Mouse (Mus musculus): ENCODE measurements around the gene Aspscr1. TPM values are rescaled to one million over a fixed set of nuclear protein-coding genes. Genes with fewer than 3 reads are reported as not detected.
A peak's percentile ranks its signal among the peaks of the same experiment; 100 is the strongest.

Aspscr1 gene
- polyA plus RNA-seq, 1 experiment from 2014 or later: 123 TPM

DNA sequence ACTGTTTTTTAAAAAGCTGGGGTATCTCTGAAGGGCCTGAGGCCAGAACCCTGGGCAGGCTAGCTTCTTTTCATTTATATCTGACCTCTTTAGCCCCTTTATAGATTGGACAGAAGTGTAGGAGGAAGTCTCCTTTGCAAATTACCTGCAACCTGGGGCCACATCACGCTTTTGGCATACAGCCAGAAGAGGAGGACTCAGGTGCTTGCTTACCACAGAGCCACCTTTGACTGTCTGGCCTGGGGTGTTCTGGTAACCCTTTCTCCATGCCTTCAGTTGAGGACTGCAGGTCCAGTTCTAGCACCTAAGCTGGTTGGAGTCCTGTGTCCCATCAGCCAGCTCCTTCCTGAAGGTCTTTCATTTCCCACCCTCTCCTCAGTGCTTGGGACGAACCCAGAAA lies 36.8 kb downstream of the Aspscr1 start:
- no peaks in the 10 kb centered on the region for H3K27me3 ChIP-seq
- peaks cover 62% of the 10 kb centered on the region for H3K4me1 ChIP-seq
- no peak overlapping the region for H3K4me2 ChIP-seq
- H3K36me3 ChIP-seq: peaks cover 25% of the 10 kb centered on the region
- H3K9ac ChIP-seq: no peak overlapping the region
- H3K4me3 ChIP-seq: no peak overlapping the region
- H3K27ac ChIP-seq: no peak overlapping the region; the same call in 1 of the 2 replicates
- ATAC-seq (ENCODE audit: insufficient number of reproducible peaks, insufficient read depth, low FRiP score, low TSS enrichment, low read depth): no peak
- no peaks in the 10 kb centered on the region for H3K9me3 ChIP-seq
- WGBS: 60% methylated on average over 2 of the region's 2 CpGs

DNA sequence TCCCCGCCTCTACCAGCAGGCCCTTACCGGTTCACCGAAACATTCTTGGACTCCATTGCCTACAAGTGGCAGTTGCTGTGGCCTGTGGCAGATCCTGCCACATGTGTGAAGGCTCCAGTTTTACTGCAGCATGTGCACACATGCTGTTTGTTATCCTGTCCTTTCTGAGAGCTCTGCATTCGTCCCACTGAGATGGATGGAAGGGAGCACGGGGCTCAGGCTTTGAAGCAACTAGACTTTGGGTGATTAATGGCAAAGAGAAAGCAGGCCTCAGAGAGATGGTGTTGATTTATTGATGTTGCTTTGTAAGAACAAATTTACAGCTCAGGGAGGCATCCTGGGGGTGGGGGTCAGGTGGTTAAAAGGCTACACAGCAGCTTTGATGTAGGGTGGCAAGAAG lies 37.9 kb downstream of the Aspscr1 start:
- no peak overlapping the region for H3K9ac ChIP-seq
- no peaks in the 10 kb centered on the region for H3K9me3 ChIP-seq
- peaks cover 31% of the 10 kb centered on the region for H3K36me3 ChIP-seq
- H3K4me2 ChIP-seq: no peak overlapping the region
- peaks cover 57% of the 10 kb centered on the region for H3K4me1 ChIP-seq
- 82% methylated on average over 5 of the region's 5 CpGs for WGBS
- no peaks in the 10 kb centered on the region for H3K27me3 ChIP-seq
- ATAC-seq (ENCODE audit: insufficient number of reproducible peaks, insufficient read depth, low FRiP score, low TSS enrichment, low read depth): no peak
- peak overlapping the region; percentile 18; the same call in 1 of the 2 replicates for H3K27ac ChIP-seq
- H3K4me3 ChIP-seq: no peak overlapping the region

DNA sequence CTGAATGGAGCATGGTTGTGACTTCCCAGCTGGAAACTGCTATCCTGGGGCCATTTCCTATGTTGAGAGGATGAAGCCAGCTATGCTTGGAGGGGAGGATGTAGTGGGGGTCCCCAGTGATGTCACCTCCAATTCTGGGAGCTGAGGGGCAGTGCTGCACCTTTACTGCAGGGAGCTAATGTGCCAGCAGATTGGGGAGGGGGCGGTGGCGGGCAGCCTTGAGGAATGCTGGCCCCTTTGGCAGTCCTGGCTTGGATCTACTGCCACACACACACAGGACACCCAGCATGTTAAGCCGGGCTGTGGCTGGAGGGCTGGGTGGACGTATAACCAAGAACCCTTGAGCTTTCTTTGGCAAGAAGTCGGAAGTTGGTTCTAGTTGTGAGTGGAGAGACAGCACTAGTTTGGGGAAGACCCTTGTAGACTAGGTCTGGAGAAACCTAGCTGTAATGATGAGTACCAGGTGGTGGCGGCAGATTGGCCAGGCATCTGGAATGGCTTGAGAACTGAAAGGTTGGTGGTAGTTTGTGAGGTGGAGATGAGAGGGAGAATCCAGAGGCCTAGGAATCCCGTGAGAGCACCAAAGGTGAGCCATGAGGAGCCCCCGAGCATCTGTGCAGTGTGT lies 39.3 kb downstream of the Aspscr1 start:
- WGBS: 57% methylated on average over 8 of the region's 8 CpGs
- H3K9ac ChIP-seq: no peak overlapping the region

DNA sequence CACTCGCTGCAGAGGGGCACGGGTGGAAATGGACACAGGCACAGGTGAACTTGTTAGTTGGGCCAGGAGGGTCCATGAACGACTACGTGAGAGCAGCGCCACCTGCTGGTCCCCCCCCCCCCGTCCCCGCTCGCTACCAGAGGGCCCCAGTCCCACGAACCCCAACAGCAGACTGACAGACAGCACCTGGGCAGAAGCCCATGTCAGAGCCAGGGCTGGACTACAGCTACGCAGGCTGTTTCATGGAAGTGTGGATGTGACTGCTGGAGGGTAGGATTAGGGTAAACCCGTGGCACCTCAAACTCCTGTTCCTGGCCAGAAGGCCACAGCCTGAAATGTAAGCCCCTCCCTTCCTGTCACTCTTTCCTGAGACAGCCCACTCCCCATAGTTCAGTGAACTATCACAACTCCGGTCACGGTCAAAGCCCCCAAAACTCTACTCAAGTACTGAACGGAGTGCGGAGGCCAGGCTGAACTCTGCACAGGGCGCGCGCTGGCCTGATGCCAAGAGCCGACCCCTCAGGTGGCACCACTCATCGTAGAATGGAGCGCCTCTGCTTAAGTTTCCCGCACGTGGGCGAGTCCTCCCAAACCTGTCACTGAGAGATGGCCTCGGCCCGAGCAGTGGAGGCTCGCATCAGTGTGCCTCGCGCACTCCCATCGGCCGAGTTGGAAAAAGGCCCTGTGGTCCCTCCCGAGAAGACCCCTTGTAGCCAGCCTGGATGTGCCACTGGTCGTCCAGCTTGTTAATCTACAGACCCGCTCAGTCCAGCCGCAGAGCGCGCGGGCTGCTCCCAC lies 40.2 kb downstream of the Aspscr1 start:
- Histone ChIP-seq H3K4me1 (peaks cover 36% of the 10 kb centered on the region), H3K27me3 (no peaks in the 10 kb centered on the region), H3K4me2 (peak overlapping the region; percentile 98), H3K9me3 (no peaks in the 10 kb centered on the region), H3K9ac (peak overlapping the region; percentile 77), H3K27ac (peak overlapping the region; percentile 83), H3K4me3 (peak overlapping the region; percentile 68), H3K36me3 (peaks cover 54% of the 10 kb centered on the region)
- ATAC-seq (ENCODE audit: insufficient number of reproducible peaks, insufficient read depth, low FRiP score, low TSS enrichment, low read depth): peak; percentile 26
- WGBS: under 1% methylated on average over 38 of the region's 38 CpGs

More for the DNA sequence above, 39.3 kb downstream of the Aspscr1 start:
- Histone ChIP-seq H3K27me3 (no peaks in the 10 kb centered on the region), H3K4me2 (peak overlapping the region; percentile 98), H3K4me3 (peak overlapping the region; percentile 68; the same call in 1 of the 2 replicates), H3K9me3 (no peaks in the 10 kb centered on the region), H3K36me3 (peaks cover 45% of the 10 kb centered on the region), H3K4me1 (peaks cover 43% of the 10 kb centered on the region), H3K27ac (no peak overlapping the region)
- no peak for ATAC-seq (ENCODE audit: insufficient number of reproducible peaks, insufficient read depth, low FRiP score, low TSS enrichment, low read depth)

DNA sequence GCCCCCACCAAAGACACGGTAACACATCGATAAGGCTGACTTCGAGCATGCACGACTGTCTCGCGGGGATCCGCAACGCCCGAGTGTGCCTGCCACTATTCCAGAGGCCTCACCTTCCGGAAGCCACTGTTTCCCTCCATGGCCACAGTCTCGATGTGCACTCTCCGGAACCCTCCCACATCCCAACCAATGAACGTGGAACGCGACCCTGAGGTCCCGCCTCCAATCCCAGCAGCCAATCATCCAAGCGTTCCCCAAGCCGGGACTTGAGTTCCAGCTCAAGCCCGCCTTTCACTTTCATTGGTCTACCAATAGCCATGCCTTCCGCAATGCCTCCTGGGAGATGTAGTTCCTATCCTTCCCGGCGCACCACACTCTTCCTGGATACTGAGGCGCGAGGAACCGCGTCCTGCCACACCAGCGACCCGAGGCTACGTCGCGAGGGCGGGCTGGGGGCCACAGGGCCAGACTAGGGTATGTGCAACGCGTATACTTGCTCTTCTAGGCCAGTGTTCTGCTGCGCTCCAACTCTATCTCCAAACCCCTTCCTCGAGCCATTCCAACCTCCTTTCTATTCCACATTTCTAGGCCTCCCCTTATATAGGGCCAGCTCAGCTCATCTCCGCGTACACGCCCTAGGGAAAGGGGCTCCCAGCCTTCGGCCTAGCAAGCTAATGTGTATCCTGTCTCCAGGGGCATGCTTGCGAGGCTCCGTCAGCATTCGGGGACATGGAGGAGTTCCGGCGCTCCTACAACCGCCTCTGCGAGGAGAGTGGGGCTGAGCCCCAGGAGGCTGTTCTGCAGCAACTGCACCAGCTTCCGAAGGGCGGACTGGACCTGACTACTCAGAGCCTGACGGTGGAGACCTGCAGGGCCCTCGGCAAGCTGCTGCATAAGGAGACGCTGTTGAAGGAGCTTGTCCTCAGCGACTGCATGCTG lies 41.1 kb downstream of the Aspscr1 start, which contains the start of the genes Cenpx and Lrrc45:
Cenpx (minus strand) TSS at position 159 of the 939 bp plus-strand sequence.
Lrrc45 (plus strand) TSS at position 346 of the 939 bp plus-strand sequence.
- peaks cover 62% of the 10 kb centered on the region for H3K36me3 ChIP-seq
- H3K27me3 ChIP-seq: no peaks in the 10 kb centered on the region
- H3K27ac ChIP-seq: peak within 1 kb of the TSS; percentile 83
- ATAC-seq (ENCODE audit: insufficient number of reproducible peaks, insufficient read depth, low FRiP score, low TSS enrichment, low read depth): peak; percentile 94
- peaks cover 27% of the 10 kb centered on the region for H3K4me1 ChIP-seq
- WGBS: 3% methylated on average over 53 of the region's 53 CpGs
- H3K4me3 ChIP-seq: peak within 1 kb of the TSS; percentile 68
- H3K4me2 ChIP-seq: peak within 1 kb of the TSS; percentile 98
- H3K9me3 ChIP-seq: no peaks in the 10 kb centered on the region
- H3K9ac ChIP-seq: peak within 1 kb of the TSS; percentile 77

DNA sequence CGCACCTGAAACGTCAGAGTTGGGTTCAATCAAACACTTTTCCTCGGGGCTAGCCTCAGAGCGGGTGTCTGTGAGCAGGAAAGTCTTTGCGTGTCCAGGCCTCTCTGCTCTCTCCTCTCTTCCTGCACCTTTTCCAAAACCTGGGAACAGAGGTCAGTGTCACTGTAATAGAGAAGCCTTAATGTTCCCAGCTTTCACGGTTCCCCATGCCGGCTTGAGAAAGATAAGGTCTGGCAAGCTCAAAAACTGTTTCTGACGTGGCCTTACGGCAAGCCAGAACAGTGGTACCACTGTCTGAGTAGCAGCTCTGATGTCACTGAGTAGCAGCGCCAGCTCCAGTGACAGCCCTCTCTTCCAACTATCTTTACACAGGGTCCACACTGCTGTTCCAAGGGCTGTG lies 41.8 kb downstream of the Aspscr1 start:
- WGBS: 45% methylated on average over 10 of the region's 10 CpGs
- H3K9ac ChIP-seq: peak overlapping the region; percentile 76
- no peaks in the 10 kb centered on the region for H3K9me3 ChIP-seq
- H3K4me1 ChIP-seq: peaks cover 24% of the 10 kb centered on the region
- no peaks in the 10 kb centered on the region for H3K27me3 ChIP-seq
- H3K4me3 ChIP-seq: peak overlapping the region; percentile 68
- peaks cover 63% of the 10 kb centered on the region for H3K36me3 ChIP-seq
- H3K4me2 ChIP-seq: peak overlapping the region; percentile 98
- H3K27ac ChIP-seq: no peak overlapping the region
- ATAC-seq (ENCODE audit: insufficient number of reproducible peaks, insufficient read depth, low FRiP score, low TSS enrichment, low read depth): no peak

DNA sequence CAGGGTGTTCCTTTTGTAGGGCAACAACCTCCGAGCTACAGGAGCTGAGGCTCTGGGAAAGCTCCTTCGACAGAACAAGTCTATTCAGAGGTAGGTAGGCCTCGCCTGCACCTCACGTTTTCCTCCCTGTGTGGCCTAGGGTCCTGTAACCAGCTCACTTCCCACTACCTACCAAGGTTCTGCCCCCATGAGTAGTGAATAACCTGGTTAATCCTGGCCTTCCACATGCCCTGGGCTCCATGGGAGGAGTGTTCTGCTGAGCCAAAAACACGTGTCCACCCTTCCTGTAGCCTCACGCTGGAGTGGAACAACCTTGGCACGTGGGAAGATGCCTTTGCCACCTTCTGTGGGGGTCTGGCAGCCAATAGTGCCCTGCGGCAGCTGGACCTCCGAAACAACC lies 42.4 kb downstream of the Aspscr1 start:
- H3K4me3 ChIP-seq: 0 out of 2 replicates have a peak overlapping the region, but pooled peaks have one; percentile 68
- no peaks in the 10 kb centered on the region for H3K27me3 ChIP-seq
- peaks cover 63% of the 10 kb centered on the region for H3K36me3 ChIP-seq
- no peak for ATAC-seq (ENCODE audit: insufficient number of reproducible peaks, insufficient read depth, low FRiP score, low TSS enrichment, low read depth)
- H3K9ac ChIP-seq: peak overlapping the region; percentile 76
- 85% methylated on average over 9 of the region's 9 CpGs for WGBS
- peak overlapping the region; percentile 98 for H3K4me2 ChIP-seq
- H3K27ac ChIP-seq: no peak overlapping the region
- no peaks in the 10 kb centered on the region for H3K9me3 ChIP-seq
- peaks cover 24% of the 10 kb centered on the region for H3K4me1 ChIP-seq

DNA sequence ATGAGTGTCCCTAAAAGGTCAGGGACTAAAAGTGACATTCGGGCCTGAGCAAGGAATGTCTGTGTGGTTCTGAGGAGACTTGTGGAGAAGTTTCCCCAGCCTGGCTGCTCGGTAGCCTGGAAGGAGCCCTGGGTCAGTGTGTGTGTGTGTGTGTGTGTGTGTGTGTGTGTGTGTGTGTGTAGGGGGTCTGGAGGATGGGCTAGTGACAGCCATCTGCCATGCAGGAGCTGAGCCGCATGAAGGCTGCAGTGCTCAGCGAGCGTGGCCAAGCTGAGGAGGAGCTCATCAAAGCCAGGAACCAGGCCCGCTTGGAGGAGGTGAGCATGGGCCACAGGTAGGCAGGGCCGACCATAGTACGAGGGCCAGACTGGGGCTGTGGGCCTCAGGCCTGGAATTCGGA lies 46.5 kb downstream of the Aspscr1 start:
- H3K9me3 ChIP-seq: no peaks in the 10 kb centered on the region
- peaks cover 30% of the 10 kb centered on the region for H3K4me1 ChIP-seq
- no peak overlapping the region for H3K27ac ChIP-seq
- no peak overlapping the region for H3K4me3 ChIP-seq
- H3K9ac ChIP-seq: 0 out of 2 replicates have a peak overlapping the region, but pooled peaks have one; percentile 21
- H3K4me2 ChIP-seq: no peak overlapping the region
- no peak for ATAC-seq (ENCODE audit: insufficient number of reproducible peaks, insufficient read depth, low FRiP score, low TSS enrichment, low read depth)
- H3K27me3 ChIP-seq: 0 out of 2 replicates have a peak, but pooled peaks cover 3% of the 10 kb centered on the region
- WGBS: 89% methylated on average over 9 of the region's 9 CpGs
- H3K36me3 ChIP-seq: peaks cover 55% of the 10 kb centered on the region

DNA sequence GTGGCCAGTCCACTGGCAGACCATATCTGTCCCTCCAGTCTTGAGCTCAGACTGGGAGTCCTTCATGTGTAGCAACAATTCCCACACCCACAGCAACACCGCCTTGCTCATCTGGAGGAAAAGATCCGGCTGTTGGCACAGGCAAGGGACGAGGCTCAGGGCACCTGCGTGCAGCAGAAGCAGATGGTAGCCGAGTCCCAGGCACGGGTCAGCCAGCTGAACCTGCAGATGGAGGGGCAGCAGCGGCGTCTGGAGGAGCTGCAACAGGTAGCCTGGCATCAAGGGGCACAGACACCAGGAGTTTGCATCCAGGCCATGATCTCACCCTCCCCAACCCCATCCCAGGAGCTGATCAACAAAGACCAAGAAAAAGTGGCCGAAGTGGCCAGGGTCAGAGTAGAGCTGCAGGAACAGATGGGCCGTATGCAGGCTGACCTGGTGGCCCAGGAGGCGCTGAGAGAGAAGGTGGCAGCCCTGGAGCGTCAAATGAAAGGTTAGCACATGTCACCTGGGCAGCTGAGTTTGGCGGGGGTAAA lies 47.1 kb downstream of the Aspscr1 start:
- Histone ChIP-seq H3K27ac (no peak overlapping the region), H3K4me1 (peaks cover 23% of the 10 kb centered on the region), H3K27me3 (0 out of 2 replicates have a peak, but pooled peaks cover 3% of the 10 kb centered on the region), H3K9ac (no peak overlapping the region), H3K4me3 (no peak overlapping the region), H3K9me3 (no peaks in the 10 kb centered on the region), H3K4me2 (no peak overlapping the region), H3K36me3 (peaks cover 56% of the 10 kb centered on the region)
- no peak for ATAC-seq (ENCODE audit: insufficient number of reproducible peaks, insufficient read depth, low FRiP score, low TSS enrichment, low read depth)
- 90% methylated on average over 13 of the region's 13 CpGs for WGBS

DNA sequence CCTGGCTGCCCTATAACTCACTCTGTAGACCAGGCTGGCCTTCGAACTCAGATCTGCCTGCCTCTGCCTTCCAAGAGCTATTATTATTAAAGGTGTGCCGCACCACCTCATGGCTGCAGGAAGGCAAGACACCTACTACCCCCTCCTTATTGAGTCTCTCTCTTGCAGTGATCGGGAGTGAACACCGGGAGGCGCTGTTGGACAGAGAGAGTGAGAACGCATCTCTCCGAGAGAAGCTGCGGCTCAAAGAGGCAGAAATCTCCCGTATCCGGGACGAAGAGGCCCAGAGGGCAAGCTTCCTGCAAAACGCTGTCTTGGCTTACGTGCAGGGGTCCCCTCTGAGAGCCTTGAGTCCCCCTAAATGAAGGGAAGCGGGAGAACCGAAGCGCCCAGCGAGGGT lies 47.7 kb downstream of the Aspscr1 start:
- peaks cover 58% of the 10 kb centered on the region for H3K36me3 ChIP-seq
- ATAC-seq (ENCODE audit: insufficient number of reproducible peaks, insufficient read depth, low FRiP score, low TSS enrichment, low read depth): no peak
- peak overlapping the region; percentile 69 for H3K4me3 ChIP-seq
- 10% methylated on average over 17 of the region's 17 CpGs for WGBS
- H3K9ac ChIP-seq: peak overlapping the region; percentile 86
- H3K4me2 ChIP-seq: peak overlapping the region; percentile 97
- 0 out of 2 replicates have a peak, but pooled peaks cover 3% of the 10 kb centered on the region for H3K27me3 ChIP-seq
- peak overlapping the region; percentile 22 for H3K27ac ChIP-seq
- no peaks in the 10 kb centered on the region for H3K9me3 ChIP-seq
- H3K4me1 ChIP-seq: peaks cover 20% of the 10 kb centered on the region

Data from embryonic facial prominence, embryonic 13.5 days (tissue).